Mouse (Mus musculus) testis, adult 2 months (tissue): ENCODE measurements at regions not wholly inside any gene's neighbourhood (a gene's known extent, or its start where the extent isn't known, plus 50 kb on each side); places are given as distances from the start of the nearest gene placed in this dataset.

ENCODE experiments used
- CTCF ChIP-seq: fragments of 200-500 bp; IDR thresholded peaks from 2 replicates; pipeline ENCODE4 v1.5.1; 2012; ENCODE audit warnings: low read depth, mild to moderate bottlenecking, inconsistent platforms, low read length, moderate library complexity; ENCODE audit not compliant: control insufficient read depth, insufficient read depth, insufficient replicate concordance
- POLR2A ChIP-seq: fragments of 200-500 bp; IDR thresholded peaks from 2 replicates; pipeline ENCODE4 v1.6.1; 2012; ENCODE audit warnings: low read depth, mild to moderate bottlenecking, inconsistent platforms, low read length, moderate library complexity; ENCODE audit not compliant: control insufficient read depth

- TF ChIP-seq POLR2A (no peak), CTCF (no peak)
These were observed 99.8 kb upstream of the Supt20 start for GRCm38 (mm10) chr3:54592655-54593428.
